Mouse (Mus musculus) thymus, postnatal 4 days (tissue): Measurements from ENCODE around the gene Srarp.
A peak's percentile ranks its signal among the peaks of the same experiment; 100 is the strongest.

ENCODE experiments used
- DNase-seq: peaks from one replicate; pipeline ENCODE4 v3.0.0; 2021

Gene Srarp

DNA sequence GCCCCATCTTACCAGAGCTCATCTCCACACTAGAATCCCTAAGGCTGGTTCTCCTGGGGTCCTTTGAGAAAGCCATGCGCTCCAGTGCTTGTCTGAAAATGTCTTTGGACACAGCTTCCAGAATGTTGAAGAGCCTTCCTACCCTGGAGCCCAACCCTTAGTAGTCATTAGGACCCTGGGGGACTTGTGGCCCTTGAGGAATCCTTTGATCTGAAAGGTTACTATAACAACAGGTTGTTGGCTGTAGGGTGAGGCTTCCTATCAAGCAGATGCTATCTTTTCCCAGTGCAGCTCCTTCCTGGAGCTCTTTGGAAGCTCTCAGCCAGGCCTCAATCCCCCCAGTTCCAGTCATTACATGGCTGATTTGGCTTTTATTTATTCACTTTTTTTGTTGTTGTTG, at the start of gene Srarp:
Gene Srarp, minus strand, starts transcription at position 132 of the 400 bp plus-strand sequence.
- no peak for DNase-seq

- no peak for DNase-seq
These were observed 48.2 kb upstream of the Srarp start for GRCm38 (mm10) chr4:141484071-141484470.

DNA sequence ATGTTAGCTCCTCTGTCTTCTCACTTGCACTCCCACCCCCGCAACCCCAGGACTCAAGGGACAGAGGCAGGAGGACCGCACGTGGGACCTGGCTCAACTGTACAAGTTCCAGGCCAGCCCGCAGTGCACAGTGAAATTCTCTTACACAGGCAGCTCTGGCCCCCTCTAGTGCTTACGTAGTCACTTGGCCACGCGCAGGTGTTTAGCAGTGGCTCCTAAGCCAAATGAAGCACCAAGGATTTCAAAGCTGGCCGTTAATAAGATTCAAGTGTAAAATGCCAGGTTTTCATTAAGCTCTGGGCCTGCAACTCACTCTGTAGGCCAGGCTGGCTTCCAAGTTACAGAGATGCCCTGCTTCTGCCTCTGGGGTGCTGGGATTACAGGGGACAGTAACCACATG, 43.5 kb upstream of the Srarp start:
- no peak for DNase-seq

GRCm38 (mm10) chr4:141478794-141479193, 42.9 kb upstream of the Srarp start:
- no peak for DNase-seq

DNA sequence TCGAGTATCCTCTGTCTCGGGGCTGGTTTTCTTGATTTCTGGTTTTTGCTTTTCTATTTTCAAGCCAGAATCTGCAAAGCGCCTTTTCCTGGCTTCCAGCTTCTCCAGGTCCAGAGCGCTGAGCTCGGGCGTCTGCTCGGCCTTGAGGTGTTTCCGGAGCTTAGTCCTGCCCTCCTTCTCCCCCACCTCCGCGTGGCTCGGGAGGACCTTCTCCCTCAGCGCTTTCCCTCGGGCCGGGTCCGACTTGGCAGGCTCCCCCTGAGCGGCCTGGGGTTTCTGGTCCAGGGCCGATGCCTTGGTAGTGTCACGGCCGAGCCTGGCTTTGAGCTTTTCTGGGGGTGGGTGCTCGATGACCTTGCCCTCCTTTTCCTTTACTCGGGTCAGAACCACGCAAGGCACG, 42.3 kb upstream of the Srarp start:
- no peak for DNase-seq

DNA sequence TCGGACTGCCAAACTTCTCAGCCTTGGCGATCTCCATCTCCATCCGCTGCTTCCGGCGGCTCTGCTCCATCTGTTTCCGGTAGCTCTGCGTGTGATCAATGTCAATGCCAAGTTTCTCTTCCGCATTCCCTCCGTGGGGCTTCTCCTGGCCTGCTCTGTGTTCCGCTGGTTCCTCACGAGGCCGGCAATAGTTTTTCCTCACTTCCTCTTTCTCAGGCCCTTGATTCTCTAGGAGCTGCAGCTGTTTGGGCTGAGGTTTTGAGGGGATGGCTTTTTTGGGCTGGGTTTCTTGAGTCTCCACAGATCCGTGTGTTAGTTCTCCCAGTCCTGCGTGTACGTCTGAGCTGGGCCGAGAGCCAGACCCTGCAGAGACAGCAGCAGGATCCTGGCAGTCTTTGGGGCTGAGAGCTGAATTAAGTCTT, 41.8 kb upstream of the Srarp start:
- DNase-seq: no peak

- DNase-seq: no peak
These were observed 38.5 kb upstream of the Srarp start for GRCm38 (mm10) chr4:141474431-141474830.

DNA sequence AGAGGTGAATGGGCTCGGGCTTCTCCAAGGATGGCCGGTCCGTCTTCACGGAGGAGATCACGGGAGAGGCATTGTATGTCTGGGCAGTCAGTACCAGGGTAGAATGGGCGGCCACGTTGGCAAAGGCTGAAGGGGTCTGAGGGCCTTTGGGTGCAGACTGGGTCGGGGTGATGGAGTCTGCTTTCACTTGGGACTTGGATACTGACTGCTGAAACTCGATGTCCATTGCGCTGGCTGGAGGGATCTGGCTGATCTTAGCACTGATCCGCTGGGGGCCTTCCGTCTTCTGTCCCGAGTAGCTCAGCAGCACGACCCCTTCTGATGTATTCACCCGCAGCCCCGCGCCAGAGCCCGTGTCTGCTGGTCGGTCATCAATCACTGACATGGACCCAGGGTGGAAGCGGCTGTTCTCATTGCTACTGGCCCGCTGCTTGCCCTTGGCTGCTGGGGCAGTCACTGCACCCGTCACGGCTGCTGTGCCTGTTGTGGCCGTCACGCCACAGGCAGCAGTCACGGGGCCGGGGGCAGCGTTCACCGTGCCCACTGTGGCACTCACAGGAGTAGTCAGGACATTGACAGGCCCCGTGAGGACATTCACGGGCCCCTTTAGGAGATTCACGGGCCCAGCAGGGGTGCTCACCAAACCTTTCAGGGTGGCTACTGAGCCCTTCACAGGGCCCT, 36.9 kb upstream of the Srarp start:
- no peak for DNase-seq

- no peak for DNase-seq
These were observed 35.6 kb upstream of the Srarp start for GRCm38 (mm10) chr4:141471491-141471890.

GRCm38 (mm10) chr4:141469343-141469742, 33.4 kb upstream of the Srarp start:
- no peak for DNase-seq

GRCm38 (mm10) chr4:141468576-141468975, 32.7 kb upstream of the Srarp start:
- DNase-seq: no peak

GRCm38 (mm10) chr4:141467581-141467927, 31.6 kb upstream of the Srarp start:
- peak; percentile 10 for DNase-seq

DNA sequence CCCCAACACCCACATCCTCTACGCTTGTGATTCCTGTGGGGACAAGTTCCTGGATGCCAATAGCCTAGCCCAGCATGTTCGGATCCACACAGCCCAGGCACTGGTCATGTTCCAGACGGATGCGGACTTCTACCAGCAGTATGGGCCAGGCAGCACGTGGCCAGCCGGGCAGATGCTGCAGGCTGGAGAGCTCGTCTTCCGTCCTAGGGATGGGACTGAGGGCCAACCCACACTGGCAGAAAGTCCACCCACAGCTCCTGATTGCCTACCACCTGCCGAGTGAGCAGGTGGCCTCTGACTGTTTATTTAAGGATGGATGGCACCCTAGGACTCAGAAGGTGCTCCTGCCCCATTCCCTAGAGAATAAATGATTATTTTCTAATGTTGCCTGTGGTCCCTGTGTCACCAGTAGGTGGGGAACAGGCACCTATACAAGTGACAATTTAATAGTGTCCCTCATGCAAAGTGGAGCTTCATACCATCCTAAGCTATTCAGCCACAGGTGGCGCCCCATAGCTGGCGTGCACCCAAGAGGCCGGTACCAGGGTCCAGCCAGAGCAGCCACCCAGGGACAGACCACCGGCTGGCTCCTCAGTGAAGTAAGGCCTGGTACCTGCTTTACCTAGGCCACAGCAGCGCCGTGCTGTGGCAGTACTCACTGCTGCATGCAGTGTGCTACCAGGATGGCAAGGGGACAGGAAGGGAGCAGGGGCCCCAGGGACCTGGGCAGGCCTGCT, 31.1 kb upstream of the Srarp start:
- DNase-seq: peak; percentile 16

DNA sequence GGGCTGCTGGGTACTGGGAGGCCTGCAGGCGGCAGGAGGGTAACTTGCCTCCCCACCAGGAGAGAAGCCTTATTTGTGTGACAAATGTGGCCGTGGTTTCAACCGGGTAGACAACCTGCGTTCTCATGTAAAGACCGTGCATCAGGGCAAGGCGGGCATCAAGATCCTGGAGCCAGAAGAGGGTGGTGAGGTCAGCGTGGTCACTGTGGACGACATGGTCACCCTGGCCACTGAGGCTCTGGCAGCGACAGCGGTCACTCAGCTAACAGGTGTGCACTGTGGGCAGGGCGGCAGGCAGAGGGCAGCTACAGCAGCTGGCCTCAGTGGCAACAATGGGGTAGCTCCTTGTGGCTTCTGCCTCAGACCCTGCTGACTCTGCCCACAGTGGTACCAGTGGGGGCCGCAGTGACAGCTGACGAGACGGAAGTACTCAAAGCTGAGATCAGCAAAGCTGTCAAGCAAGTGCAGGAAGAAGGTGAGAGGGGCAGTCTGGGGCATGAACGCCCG, 30.4 kb upstream of the Srarp start:
- DNase-seq: peak; percentile 7

- DNase-seq: peak; percentile 7
These were observed 29.8 kb upstream of the Srarp start for GRCm38 (mm10) chr4:141465512-141466288.

GRCm38 (mm10) chr4:141464722-141465121, 28.8 kb upstream of the Srarp start:
- no peak for DNase-seq

- no peak for DNase-seq
These were observed 27.6 kb upstream of the Srarp start for GRCm38 (mm10) chr4:141463472-141463871.

DNA sequence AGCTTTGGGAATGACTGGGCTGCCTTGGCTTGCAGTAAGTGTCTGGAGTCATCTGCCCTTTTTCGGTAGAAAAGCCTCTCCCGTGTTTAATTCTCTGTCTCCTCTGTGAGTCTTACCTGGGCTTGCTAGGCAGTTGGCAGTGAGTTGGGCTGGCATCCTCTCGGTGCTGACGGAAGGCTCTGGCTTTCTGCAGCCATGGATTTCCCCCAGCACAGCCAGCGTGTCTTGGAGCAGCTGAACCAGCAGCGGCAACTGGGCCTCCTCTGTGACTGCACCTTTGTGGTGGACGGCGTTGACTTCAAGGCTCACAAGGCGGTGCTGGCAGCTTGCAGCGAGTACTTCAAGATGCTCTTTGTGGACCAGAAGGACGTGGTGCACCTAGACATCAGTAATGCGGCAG, 25.7 kb upstream of the Srarp start:
- no peak for DNase-seq

DNA sequence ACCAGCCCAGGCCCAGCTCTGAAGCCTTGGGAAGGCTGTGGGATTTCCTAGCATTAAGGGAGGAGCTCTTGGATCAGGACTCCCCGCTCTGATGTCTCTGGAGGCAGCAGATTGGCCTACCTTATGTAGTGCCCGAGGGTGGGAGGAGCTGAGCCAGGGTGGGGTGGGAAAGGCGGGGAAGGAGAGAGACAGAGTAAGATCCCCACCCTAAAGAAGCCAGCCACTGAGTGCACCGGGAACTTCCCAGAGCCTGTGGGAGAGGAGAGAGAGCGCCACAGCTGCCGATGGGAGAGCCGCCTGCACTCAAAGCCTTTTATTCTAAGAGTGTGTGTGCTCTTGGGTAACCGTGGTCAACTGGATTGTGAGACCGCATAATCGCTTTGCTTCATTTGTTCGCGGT, 25.2 kb upstream of the Srarp start:
- no peak for DNase-seq

DNA sequence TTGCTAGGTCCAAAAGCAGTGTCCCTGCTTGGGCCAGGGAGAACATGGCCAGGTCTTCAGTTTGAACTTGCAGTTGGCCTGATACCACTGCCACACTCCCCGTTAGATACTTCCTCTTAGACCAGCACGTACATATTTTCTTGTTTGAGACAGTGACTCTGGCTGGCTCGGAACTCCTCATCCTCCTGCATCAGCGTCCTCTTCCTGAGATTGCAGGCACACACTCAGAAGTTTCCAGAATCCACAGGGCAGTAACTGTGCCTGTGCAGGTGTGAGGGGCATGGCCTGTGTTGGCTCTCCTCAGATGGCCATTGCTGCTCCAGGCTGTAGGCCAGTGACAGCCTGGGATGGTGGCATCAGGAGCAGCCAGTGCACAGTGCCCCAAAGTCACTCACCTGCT, 24.6 kb upstream of the Srarp start:
- no peak for DNase-seq

- DNase-seq: no peak
These were observed 23.9 kb upstream of the Srarp start for GRCm38 (mm10) chr4:141459766-141460165.

DNA sequence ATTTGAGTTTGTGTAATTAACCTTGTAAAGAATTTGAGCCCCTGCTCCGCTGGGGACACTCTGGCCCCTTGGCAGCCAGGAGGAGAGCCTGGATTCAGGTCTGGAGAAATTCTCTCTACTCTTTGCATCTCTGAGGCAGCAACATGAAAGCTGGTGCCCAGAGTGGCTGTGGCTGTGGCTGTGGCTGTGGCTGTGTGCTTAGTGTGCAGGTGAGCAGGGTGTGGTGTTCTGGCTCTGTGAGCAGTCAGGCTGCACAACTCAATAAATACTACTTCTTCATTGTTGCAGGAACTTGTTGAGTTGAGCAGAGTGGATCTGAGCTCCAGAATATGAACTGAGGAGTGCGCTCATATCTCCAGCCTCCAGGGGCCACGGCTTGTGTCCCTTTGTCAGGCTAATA, 23.0 kb upstream of the Srarp start:
- DNase-seq: no peak

- DNase-seq: peak; percentile 8
These were observed 22.3 kb upstream of the Srarp start for GRCm38 (mm10) chr4:141458236-141458635.
